Mouse (Mus musculus) T-helper 2 cell (primary cell): Measurements from ENCODE around the gene Atp1a3.

Source experiments
- in situ Hi-C: fragments of 300-600 bp; cut with MboI, MseI; formaldehyde crosslinking; loops from one replicate; pipeline ENCODE4 v1.15.1; 2025; ENCODE audit warnings: high pct_unique_total_duplicates

Atp1a3 gene

DNA sequence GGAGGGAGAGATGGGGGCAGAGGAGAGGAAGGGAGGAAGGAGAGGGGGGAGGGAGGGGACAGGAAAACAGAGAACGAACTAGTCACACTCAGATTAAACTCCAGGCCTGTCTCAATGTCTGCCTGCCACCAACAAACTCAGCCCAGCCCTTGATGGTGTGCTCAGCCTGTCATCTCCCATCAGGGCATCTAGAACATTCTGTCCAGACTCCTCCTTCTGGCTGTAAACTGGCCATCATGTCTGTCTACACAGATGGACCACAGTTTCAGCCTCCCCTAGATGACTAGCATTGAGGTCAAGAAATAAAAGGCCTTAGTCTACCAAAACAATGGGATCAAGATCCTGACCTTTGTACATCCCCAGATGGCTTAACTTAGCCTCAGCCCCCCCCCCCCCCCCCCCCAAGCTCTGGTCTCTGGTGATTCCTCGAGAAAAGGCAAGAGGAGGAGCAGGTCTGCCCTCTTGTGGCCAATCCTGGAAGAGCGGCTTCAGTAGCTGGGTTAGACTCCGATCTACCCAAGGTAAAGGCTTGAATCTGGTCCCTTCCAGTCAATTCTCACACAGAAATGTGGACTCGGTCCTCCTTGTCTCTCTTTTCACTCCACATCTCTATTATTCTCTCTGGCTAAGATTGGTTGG, 40.7 kb downstream of the Atp1a3 start:
- in situ Hi-C loops: loop anchor here (5.0 kb wide), 1 partner anchor 138 kb away; no protein-coding TSS in a partner anchor

GRCm38 (mm10) chr7:24964288-24964687, 41.5 kb downstream of the Atp1a3 start:
- in situ Hi-C loops: no loop called here

DNA sequence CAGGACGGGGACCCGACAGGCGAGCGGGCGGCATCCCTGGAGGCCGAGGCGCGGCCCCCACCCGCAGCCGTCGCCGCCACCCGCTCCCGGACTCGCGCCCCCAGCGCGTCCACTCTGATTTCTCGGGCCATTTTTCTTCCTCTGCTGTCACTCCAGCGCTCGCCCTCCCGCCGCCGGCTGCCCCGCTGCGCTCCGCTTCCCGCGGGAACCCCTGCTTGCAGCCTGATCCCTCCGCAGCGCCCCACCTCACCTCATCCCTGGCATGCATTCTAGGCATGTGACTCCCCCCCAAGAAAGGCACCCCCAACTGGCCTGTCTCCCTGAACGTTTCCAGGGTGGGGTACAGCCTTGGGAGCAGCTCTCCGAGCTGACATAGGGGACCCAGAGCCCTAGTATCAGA, 50.5 kb downstream of the Atp1a3 start:
- in situ Hi-C loops: no loop called here

DNA sequence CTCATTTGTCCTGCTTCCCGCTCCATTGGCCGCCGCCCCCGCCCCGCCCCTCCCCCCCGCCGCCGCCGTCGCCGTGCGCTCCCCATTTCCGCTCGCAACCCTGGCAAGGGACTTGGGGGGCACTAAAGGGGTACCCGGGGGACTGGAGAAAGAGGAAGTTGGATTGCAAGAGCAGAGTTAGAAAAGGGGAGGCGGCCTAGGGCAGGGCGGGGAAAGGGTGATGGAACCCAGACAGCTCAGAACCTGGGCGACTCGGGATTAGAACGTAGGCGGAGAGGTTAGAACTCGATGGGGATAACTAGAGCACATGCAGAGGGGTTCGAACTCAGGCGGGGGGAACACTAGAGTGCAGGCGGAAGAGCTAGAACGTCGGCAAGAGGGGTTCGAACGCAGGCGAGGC, 51.3 kb downstream of the Atp1a3 start:
- in situ Hi-C loops: no loop called here

DNA sequence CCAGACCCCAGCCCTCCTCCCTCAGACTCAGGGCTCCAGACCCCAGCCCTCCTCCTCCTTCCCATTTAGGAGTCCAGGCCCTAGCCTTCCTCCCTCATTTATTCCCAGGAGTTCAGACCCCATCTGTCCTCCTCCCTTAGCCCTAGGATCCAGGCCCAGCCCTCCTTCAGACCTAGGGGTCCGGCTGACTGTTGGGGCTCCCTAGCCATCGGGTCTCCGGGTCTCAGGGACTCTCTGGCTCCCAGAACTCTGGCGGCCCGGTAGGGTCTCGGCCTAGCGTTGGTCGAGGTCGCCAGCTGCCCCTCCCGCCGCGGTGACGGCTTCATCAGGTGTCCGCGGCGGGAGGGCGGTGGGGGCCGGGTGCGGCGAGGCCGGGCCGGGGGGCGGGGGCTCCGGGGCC, 51.8 kb downstream of the Atp1a3 start:
- in situ Hi-C loops: no loop called here

DNA sequence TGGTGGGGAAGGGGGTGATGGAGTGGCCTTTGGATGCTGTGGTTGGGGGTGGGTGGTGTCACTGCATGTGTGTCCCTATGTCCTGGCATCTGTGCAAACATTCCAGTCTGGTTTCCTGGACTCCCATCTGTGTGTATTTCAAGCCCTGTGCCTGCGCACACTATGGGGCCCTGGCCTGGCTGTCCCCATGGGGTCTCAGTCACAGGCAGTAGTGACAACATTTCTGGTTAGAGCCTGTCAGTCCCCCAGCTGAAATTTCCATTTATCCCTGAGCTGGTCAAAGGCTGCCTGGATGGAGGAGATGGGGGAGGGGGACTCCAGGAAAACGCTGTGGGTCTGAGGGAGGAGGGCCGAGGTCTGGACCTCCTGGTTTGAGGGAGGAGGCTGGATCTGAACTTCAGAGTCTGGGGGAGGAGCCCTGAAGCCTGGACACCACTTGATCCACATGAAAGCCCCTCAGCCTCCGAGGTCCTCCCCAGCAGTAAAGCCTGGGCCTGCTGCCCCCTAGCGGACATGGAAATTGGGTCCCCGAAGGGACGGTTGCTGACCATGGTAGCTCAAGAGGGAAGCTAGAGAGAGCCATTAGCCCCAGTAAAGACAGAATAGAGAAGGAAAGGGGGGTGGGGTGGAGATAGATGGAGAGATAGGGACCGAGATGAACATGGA, 55.7 kb downstream of the Atp1a3 start:
- in situ Hi-C loops: no loop called here

DNA sequence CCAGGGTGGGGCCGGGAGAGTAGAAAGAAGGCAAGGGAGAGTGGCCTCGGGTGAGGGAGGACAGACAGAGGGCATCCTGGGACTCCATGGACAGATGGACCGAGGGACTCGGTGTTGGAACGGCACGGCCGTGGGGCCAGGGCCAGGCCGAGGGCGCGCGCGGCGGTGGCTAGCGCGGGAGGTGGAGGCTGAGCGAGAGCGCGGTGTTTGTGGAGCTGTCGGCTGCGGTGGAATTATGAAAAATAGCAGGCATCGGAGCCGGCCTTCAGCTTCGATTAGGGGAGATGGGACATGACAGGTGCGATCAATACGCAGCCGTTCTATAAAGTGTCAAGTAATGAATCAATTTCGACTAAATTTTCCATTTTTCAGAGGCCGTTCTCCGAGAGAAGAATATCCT, 57.0 kb downstream of the Atp1a3 start:
- in situ Hi-C loops: no loop called here

DNA sequence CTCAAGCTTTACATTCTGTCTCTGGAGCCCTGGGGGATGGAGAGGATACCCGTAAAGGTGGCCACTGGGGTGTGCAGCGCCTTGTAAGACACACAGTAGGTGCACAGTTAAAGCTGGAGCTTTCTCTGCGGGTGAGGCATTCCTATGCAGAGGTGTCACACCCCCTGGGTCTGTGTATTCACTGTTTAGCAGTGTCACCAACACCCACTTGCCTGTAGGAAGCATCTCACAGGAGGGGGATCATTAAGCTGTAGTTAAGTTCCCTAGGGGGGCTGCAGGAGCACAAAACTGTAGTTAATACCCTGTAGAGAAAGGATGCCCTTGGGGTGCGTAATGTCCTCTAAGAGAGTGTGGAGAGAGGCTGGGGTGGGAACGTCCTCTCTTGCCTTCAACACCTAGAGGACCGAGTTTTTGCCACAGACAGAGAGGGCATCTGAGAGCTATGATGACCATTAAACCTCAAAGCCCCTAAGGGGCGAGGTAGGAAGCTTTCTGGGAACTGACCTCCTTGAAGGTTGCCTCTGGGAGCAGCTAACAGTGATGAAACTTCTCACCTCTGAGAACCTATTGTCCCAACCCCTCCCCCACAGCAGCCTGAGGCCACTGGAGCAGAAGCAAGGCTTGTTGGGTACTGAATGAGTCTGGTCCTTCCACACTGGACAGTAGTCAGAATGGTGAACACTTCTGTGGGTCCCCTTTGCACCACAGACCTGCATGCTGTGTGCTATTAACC, 58.3 kb downstream of the Atp1a3 start:
- in situ Hi-C loops: no loop called here

DNA sequence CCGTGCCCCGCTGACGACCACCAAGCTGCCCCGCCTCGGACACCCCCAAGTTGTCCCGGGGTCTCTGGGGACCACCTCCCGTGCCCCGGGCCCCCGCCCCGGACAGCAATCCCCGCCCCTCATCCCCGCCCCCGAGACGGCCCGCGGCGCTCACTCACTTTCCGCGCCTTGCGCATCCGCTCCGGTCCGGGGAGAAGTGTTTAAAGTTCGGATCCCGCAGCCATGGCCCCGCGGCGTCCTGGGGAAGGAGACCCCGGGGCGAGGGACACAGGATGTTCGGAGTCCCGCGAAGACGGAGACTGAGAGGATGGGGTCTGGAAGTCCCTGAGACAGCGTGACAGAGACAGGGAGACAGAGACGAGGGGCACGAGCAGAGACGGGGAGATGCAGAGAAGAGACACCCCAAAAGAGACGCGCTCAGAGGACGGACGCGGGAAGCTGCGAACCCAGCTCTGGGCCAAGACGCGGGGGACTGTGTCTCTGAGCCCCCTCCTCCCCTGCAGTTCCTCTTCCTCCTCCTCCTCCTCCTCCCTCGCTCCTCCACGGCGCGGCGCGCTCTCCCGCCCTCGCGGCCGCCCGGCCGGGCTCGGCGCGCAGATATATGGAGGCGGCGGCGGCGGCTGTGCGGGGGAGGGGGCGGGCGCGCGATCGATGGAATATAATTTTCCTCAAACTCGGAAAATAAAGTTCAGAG, 61.4 kb downstream of the Atp1a3 start, which contains the start of gene Gm4881:
Gene Gm4881 (minus strand): TSS at position 238 of the 694 bp plus-strand sequence.
- in situ Hi-C loops: no loop called here

DNA sequence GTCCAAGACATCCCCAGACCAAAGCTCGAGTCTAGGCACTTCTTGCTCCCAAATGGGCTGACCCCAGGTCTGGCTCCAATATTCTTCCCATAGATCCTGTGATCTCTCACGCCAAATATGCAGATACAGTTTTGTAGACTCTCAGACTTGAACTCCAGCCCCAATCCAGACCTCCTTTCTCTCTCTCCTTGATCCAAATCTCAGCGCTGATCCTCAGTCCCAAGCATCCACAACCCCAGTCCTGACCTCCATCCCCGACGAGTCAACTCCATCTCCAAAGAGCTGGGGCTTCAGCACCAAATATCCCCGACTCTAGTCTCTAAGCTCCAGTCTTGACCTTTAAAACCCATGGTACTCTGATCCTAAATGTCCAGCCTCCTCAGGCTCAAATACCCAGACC, 62.1 kb downstream of the Atp1a3 start:
- in situ Hi-C loops: no loop called here

- in situ Hi-C loops: no loop called here
These were observed 74.1 kb downstream of the Atp1a3 start for GRCm38 (mm10) chr7:24931651-24932050.

DNA sequence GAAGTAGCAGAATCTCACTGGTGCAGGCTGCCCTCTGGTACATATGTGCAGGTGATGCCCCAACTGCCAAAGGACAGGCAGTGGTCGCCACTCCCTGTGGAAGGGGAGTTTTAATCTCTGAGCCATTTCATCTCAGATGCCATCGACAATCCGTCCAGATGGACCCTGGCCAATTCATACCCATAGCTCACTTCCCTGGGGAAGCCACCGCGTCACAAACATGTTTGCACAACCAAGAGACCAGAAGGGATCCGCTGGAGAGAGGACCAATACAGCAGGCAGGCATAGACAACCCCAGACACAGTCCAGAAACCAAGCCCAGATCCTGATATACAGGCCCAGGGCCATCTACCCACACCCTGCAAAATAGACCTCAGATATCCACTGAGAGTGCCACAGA, 75.3 kb downstream of the Atp1a3 start:
- in situ Hi-C loops: no loop called here
